Mouse (Mus musculus) forebrain, postnatal 0 days (tissue): Measurements from ENCODE around the gene Tmem120a. TPM values are rescaled to one million over a fixed set of nuclear protein-coding genes. Genes with fewer than 3 reads are reported as not detected.

Experiments
- ATAC-seq: fragments of 200-750 bp; cut with Nextera tagmentation; 2 replicates; pipeline ENCODE4 v1.8.0; 2017; ENCODE audit warnings: mild to moderate bottlenecking, moderate library complexity
- DNase-seq: peaks from one replicate; pipeline ENCODE4 v3.0.0-alpha.2; 2015
- H3K27ac ChIP-seq: fragments of 300-500 bp; sonication (generic); 2 replicates; pipeline ENCODE4 v1.5.1; 2014; ENCODE audit warnings: low read depth, mild to moderate bottlenecking, antibody characterized with exemption, low read length, moderate library complexity, mixed read lengths
- H3K27me3 ChIP-seq: fragments of 300-500 bp; sonication (generic); 2 replicates; pipeline ENCODE4 v1.6.1; 2014; ENCODE audit warnings: mild to moderate bottlenecking, low read length, mixed read lengths; ENCODE audit not compliant: insufficient read depth
- H3K36me3 ChIP-seq: fragments of 300-500 bp; sonication (generic); 2 replicates; pipeline ENCODE4 v1.6.1; 2014; ENCODE audit warnings: mild to moderate bottlenecking, moderate library complexity; ENCODE audit not compliant: insufficient read depth
- H3K4me1 ChIP-seq: fragments of 300-500 bp; sonication (generic); 2 replicates; pipeline ENCODE4 v1.6.1; 2014; ENCODE audit warnings: antibody characterized with exemption; ENCODE audit not compliant: insufficient read depth
- H3K4me2 ChIP-seq: fragments of 300-500 bp; sonication (generic); 2 replicates; pipeline ENCODE4 v1.6.1; 2014; ENCODE audit warnings: low read depth, mild to moderate bottlenecking, moderate library complexity
- H3K4me3 ChIP-seq: fragments of 300-500 bp; sonication (generic); 2 replicates; pipeline ENCODE4 v1.5.1; 2014; ENCODE audit warnings: low read depth, low read length, mixed read lengths
- H3K9ac ChIP-seq: fragments of 300-500 bp; sonication (generic); 2 replicates; pipeline ENCODE4 v1.6.1; 2014; ENCODE audit warnings: mild to moderate bottlenecking
- H3K9me3 ChIP-seq: fragments of 300-500 bp; sonication (generic); 2 replicates; pipeline ENCODE4 v1.6.1; 2016; ENCODE audit warnings: low read length
- CTCF ChIP-seq: sonication (generic); IDR thresholded peaks from 2 replicates; pipeline ENCODE4 v1.5.1; 2016; ENCODE audit warnings: antibody characterized with exemption, control low read depth, low read depth
- WGBS: fragments of 180-500 bp; shearing (Covaris S2); extraction: QIAGEN DNeasy Blood & Tissue Kit; methylation state at CpG from one replicate; pipeline ENCODE4 v1.1.7; 2014; 5-methylcytosine and 5-hydroxymethylcytosine counted together
- polyA plus RNA-seq: library from polyadenylated mRNA; unstranded; fragments of >200 nt; fragmentation: Nextera tagmentation; extraction: Ambion mirVana; gene quantifications from 2 replicates; pipeline ENCODE4 v1.2.1, GENCODE M21; 2015
- total RNA-seq: library from RNA; depleted of rRNA; stranded (reverse); fragments of >200 nt; gene quantifications from 2 replicates; pipeline ENCODE4 v1.2.3, GENCODE M21; 2014

Tmem120a gene
- total and polyA plus RNA-seq, 2 experiments from 2014 or later: 42.7 to 111 TPM

- WGBS: 96% methylated on average over 8 of the region's 8 CpGs
- no peak for DNase-seq
- no peak for TF ChIP-seq CTCF
- H3K27me3 ChIP-seq: no peaks in the 10 kb centered on the region
- no peak for ATAC-seq
- H3K4me1 ChIP-seq: peaks cover 23% of the 10 kb centered on the region
- no peak overlapping the region for H3K4me3 ChIP-seq
- no peaks in the 10 kb centered on the region for H3K9me3 ChIP-seq
- no peak overlapping the region for H3K4me2 ChIP-seq
- H3K27ac ChIP-seq: no peak overlapping the region
- H3K36me3 ChIP-seq: peaks cover 24% of the 10 kb centered on the region
- H3K9ac ChIP-seq: no peak overlapping the region
Observed at GRCm38 (mm10) chr5:135721076-135721475, 23.2 kb downstream of the Tmem120a start.

- H3K4me1 ChIP-seq: peaks cover 14% of the 10 kb centered on the region
- WGBS: 55% methylated on average over 3 of the region's 3 CpGs
- H3K27me3 ChIP-seq: no peaks in the 10 kb centered on the region
- no peak overlapping the region for H3K27ac ChIP-seq
- no peak for DNase-seq
- H3K4me3 ChIP-seq: no peak overlapping the region
- H3K9ac ChIP-seq: no peak overlapping the region
- H3K36me3 ChIP-seq: peaks cover 26% of the 10 kb centered on the region
- TF ChIP-seq CTCF: no peak
- H3K4me2 ChIP-seq: no peak overlapping the region
- no peak for ATAC-seq
- no peaks in the 10 kb centered on the region for H3K9me3 ChIP-seq
Observed at GRCm38 (mm10) chr5:135720121-135720520, 24.1 kb downstream of the Tmem120a start.

GRCm38 (mm10) chr5:135719586-135720120 lies 24.6 kb downstream of the Tmem120a start:
- WGBS: 90% methylated on average over 10 of the region's 10 CpGs
- Histone ChIP-seq H3K27ac (no peak overlapping the region), H3K9me3 (no peaks in the 10 kb centered on the region), H3K4me1 (peaks cover 9% of the 10 kb centered on the region), H3K4me2 (no peak overlapping the region), H3K36me3 (peaks cover 26% of the 10 kb centered on the region), H3K4me3 (no peak overlapping the region), H3K27me3 (no peaks in the 10 kb centered on the region), H3K9ac (no peak overlapping the region)
- no peak for ATAC-seq
- no peak for DNase-seq
- TF ChIP-seq CTCF: no peak

- ATAC-seq: no peak
- Histone ChIP-seq H3K4me2 (no peak overlapping the region), H3K36me3 (peaks cover 26% of the 10 kb centered on the region), H3K27ac (no peak overlapping the region), H3K9me3 (no peaks in the 10 kb centered on the region), H3K27me3 (no peaks in the 10 kb centered on the region), H3K4me1 (no peaks in the 10 kb centered on the region), H3K9ac (no peak overlapping the region), H3K4me3 (no peak overlapping the region)
- 64% methylated on average over 10 of the region's 10 CpGs for WGBS
- TF ChIP-seq CTCF: peak; percentile 35; the same call in 1 of the 2 replicates
- DNase-seq: no peak
Observed at GRCm38 (mm10) chr5:135715624-135716023, 28.6 kb downstream of the Tmem120a start.

- no peak for TF ChIP-seq CTCF
- peaks cover 19% of the 10 kb centered on the region for H3K36me3 ChIP-seq
- no peak overlapping the region for H3K9ac ChIP-seq
- no peaks in the 10 kb centered on the region for H3K27me3 ChIP-seq
- H3K9me3 ChIP-seq: no peaks in the 10 kb centered on the region
- H3K4me2 ChIP-seq: no peak overlapping the region
- ATAC-seq: no peak
- H3K4me1 ChIP-seq: no peaks in the 10 kb centered on the region
- H3K27ac ChIP-seq: no peak overlapping the region
- H3K4me3 ChIP-seq: no peak overlapping the region
- WGBS: 79% methylated on average over 16 of the region's 16 CpGs
- no peak for DNase-seq
Observed at GRCm38 (mm10) chr5:135713441-135714218, 30.6 kb downstream of the Tmem120a start.

- Histone ChIP-seq H3K9ac (no peak overlapping the region), H3K36me3 (peaks cover 17% of the 10 kb centered on the region), H3K4me1 (no peaks in the 10 kb centered on the region), H3K4me3 (no peak overlapping the region), H3K27ac (no peak overlapping the region), H3K9me3 (no peaks in the 10 kb centered on the region), H3K4me2 (no peak overlapping the region), H3K27me3 (no peaks in the 10 kb centered on the region)
- no peak for ATAC-seq
- no peak for DNase-seq
- WGBS: 77% methylated on average over 4 of the region's 4 CpGs
- no peak for TF ChIP-seq CTCF
Observed at GRCm38 (mm10) chr5:135712803-135713202, 31.4 kb downstream of the Tmem120a start.

GRCm38 (mm10) chr5:135711582-135712355 lies 32.5 kb downstream of the Tmem120a start:
- Histone ChIP-seq H3K4me3 (no peak overlapping the region), H3K4me1 (no peaks in the 10 kb centered on the region), H3K4me2 (no peak overlapping the region), H3K36me3 (peaks cover 10% of the 10 kb centered on the region; the same call in 1 of the 2 replicates), H3K9ac (no peak overlapping the region), H3K27me3 (no peaks in the 10 kb centered on the region), H3K27ac (no peak overlapping the region), H3K9me3 (no peaks in the 10 kb centered on the region)
- DNase-seq (no peak), ATAC-seq (no peak)
- WGBS: 95% methylated on average over 13 of the region's 13 CpGs
- no peak for TF ChIP-seq CTCF
